Mouse (Mus musculus): Measurements from ENCODE around the gene Olfr1413. TPM values are rescaled to one million over a fixed set of nuclear protein-coding genes. Genes with fewer than 3 reads are reported as not detected.
A peak's percentile ranks its signal among the peaks of the same experiment; 100 is the strongest.

Gene Olfr1413
- total and polyA plus RNA-seq, 2 experiments from 2014 or later: not detected

GRCm38 (mm10) chr1:92594111-92594510 lies 23.0 kb downstream of the Olfr1413 start, which contains the start of gene Olfr1411:
Gene Olfr1411 (plus strand): TSS chr1:92594411.
- Histone ChIP-seq H3K27me3 (ENCODE audit: insufficient read depth, low read length) (no peaks in the 10 kb centered on the region), H3K9ac (replicated peaks; ENCODE audit: low read length) (no peak within 1 kb of the TSS), H3K36me3 (ENCODE audit: insufficient read depth, low read length) (no peaks in the 10 kb centered on the region), H3K27ac (no peak within 1 kb of the TSS), H3K9me3 (ENCODE audit: low read length) (no peaks in the 10 kb centered on the region), H3K4me2 (ENCODE audit: low read depth, low read length) (no peak within 1 kb of the TSS), H3K4me3 (ENCODE audit: low read length) (no peak within 1 kb of the TSS), H3K4me1 (ENCODE audit: insufficient read depth, low read length) (no peaks in the 10 kb centered on the region)
- DNase-seq (ENCODE audit: low spot score) (no peak), ATAC-seq (no peak)
- no peak for TF ChIP-seq CTCF (IDR thresholded peaks at IDR 0.05; ENCODE audit: low read depth)

- no peak for TF ChIP-seq CTCF (IDR thresholded peaks at IDR 0.05; ENCODE audit: low read depth)
- no peak for ATAC-seq
- no peak overlapping the region for H3K9ac ChIP-seq (replicated peaks; ENCODE audit: low read length)
- WGBS: 81% methylated on average over 3 of the region's 3 CpGs
- no peaks in the 10 kb centered on the region for H3K36me3 ChIP-seq (ENCODE audit: insufficient read depth, low read length)
- H3K4me1 ChIP-seq (ENCODE audit: insufficient read depth, low read length): no peaks in the 10 kb centered on the region
- H3K4me2 ChIP-seq (ENCODE audit: low read depth, low read length): no peak overlapping the region
- no peak overlapping the region for H3K27ac ChIP-seq
- H3K9me3 ChIP-seq (ENCODE audit: low read length): no peaks in the 10 kb centered on the region
- no peaks in the 10 kb centered on the region for H3K27me3 ChIP-seq (ENCODE audit: insufficient read depth, low read length)
- no peak for DNase-seq (ENCODE audit: low spot score)
- H3K4me3 ChIP-seq (ENCODE audit: low read length): no peak overlapping the region
These were observed 24.9 kb downstream of the Olfr1413 start for GRCm38 (mm10) chr1:92596019-92596418.

- Histone ChIP-seq H3K4me1 (ENCODE audit: insufficient read depth, low read length) (no peaks in the 10 kb centered on the region), H3K4me3 (ENCODE audit: low read length) (no peak within 1 kb of the TSS), H3K27ac (no peak within 1 kb of the TSS), H3K36me3 (ENCODE audit: insufficient read depth, low read length) (no peaks in the 10 kb centered on the region), H3K9ac (replicated peaks; ENCODE audit: low read length) (no peak within 1 kb of the TSS), H3K27me3 (ENCODE audit: insufficient read depth, low read length) (no peaks in the 10 kb centered on the region), H3K4me2 (ENCODE audit: low read depth, low read length) (no peak within 1 kb of the TSS), H3K9me3 (ENCODE audit: low read length) (no peaks in the 10 kb centered on the region)
- no peak for TF ChIP-seq CTCF (IDR thresholded peaks at IDR 0.05; ENCODE audit: low read depth)
- 77% methylated on average over 1 of the region's 1 CpGs for WGBS
- ATAC-seq: no peak
- no peak for DNase-seq (ENCODE audit: low spot score)
These were observed 34.4 kb downstream of the Olfr1413 start, which contains the start of gene Olfr1410 for GRCm38 (mm10) chr1:92605482-92605881. Gene Olfr1410 (plus strand): TSS chr1:92605782.

GRCm38 (mm10) chr1:92607711-92608110 lies 36.6 kb downstream of the Olfr1413 start:
- Histone ChIP-seq H3K9ac (replicated peaks; ENCODE audit: low read length) (no peak overlapping the region), H3K4me1 (ENCODE audit: insufficient read depth, low read length) (no peaks in the 10 kb centered on the region), H3K4me3 (ENCODE audit: low read length) (no peak overlapping the region), H3K27me3 (ENCODE audit: insufficient read depth, low read length) (no peaks in the 10 kb centered on the region), H3K9me3 (ENCODE audit: low read length) (no peaks in the 10 kb centered on the region), H3K27ac (no peak overlapping the region), H3K36me3 (ENCODE audit: insufficient read depth, low read length) (no peaks in the 10 kb centered on the region), H3K4me2 (ENCODE audit: low read depth, low read length) (no peak overlapping the region)
- WGBS: 80% methylated on average over 4 of the region's 4 CpGs
- ATAC-seq: no peak
- DNase-seq (ENCODE audit: low spot score): no peak
- no peak for TF ChIP-seq CTCF (IDR thresholded peaks at IDR 0.05; ENCODE audit: low read depth)

- no peak overlapping the region for H3K4me3 ChIP-seq (ENCODE audit: low read length)
- WGBS: 4% methylated on average over 5 of the region's 5 CpGs
- no peaks in the 10 kb centered on the region for H3K36me3 ChIP-seq (ENCODE audit: insufficient read depth, low read length)
- H3K9me3 ChIP-seq (ENCODE audit: low read length): no peaks in the 10 kb centered on the region
- TF ChIP-seq CTCF (IDR thresholded peaks at IDR 0.05; ENCODE audit: low read depth): peak; percentile 92
- no peak overlapping the region for H3K27ac ChIP-seq
- ATAC-seq (peak; percentile 45), DNase-seq (ENCODE audit: low spot score) (peak; percentile 85)
- no peak overlapping the region for H3K4me2 ChIP-seq (ENCODE audit: low read depth, low read length)
- H3K27me3 ChIP-seq (ENCODE audit: insufficient read depth, low read length): no peaks in the 10 kb centered on the region
- H3K9ac ChIP-seq (replicated peaks; ENCODE audit: low read length): no peak overlapping the region
- no peaks in the 10 kb centered on the region for H3K4me1 ChIP-seq (ENCODE audit: insufficient read depth, low read length)
These were observed 39.9 kb downstream of the Olfr1413 start for GRCm38 (mm10) chr1:92611008-92611407.

- TF ChIP-seq CTCF (IDR thresholded peaks at IDR 0.05; ENCODE audit: low read depth): no peak
- H3K4me1 ChIP-seq (ENCODE audit: insufficient read depth, low read length): no peaks in the 10 kb centered on the region
- DNase-seq (ENCODE audit: low spot score): no peak
- no peaks in the 10 kb centered on the region for H3K9me3 ChIP-seq (ENCODE audit: low read length)
- no peaks in the 10 kb centered on the region for H3K27me3 ChIP-seq (ENCODE audit: insufficient read depth, low read length)
- ATAC-seq: no peak
- WGBS: 28% methylated on average over 4 of the region's 4 CpGs
- H3K4me3 ChIP-seq (ENCODE audit: low read length): no peak overlapping the region
- H3K9ac ChIP-seq (replicated peaks; ENCODE audit: low read length): no peak overlapping the region
- no peak overlapping the region for H3K4me2 ChIP-seq (ENCODE audit: low read depth, low read length)
- no peaks in the 10 kb centered on the region for H3K36me3 ChIP-seq (ENCODE audit: insufficient read depth, low read length)
- no peak overlapping the region for H3K27ac ChIP-seq
These were observed 42.1 kb downstream of the Olfr1413 start for GRCm38 (mm10) chr1:92613175-92613574.

- peak; percentile 77 for TF ChIP-seq CTCF (IDR thresholded peaks at IDR 0.05; ENCODE audit: low read depth)
- 5% methylated on average over 1 of the region's 1 CpGs for WGBS
- peak; percentile 64; the same call in 1 of the 2 replicates for ATAC-seq
These were observed 43.4 kb downstream of the Olfr1413 start for GRCm38 (mm10) chr1:92614516-92614915.

More at GRCm38 (mm10) chr1:92614516-92614915, 43.4 kb downstream of the Olfr1413 start:
- no peak overlapping the region for H3K4me2 ChIP-seq (ENCODE audit: low read depth, low read length)
- no peaks in the 10 kb centered on the region for H3K27me3 ChIP-seq (ENCODE audit: insufficient read depth, low read length)
- H3K4me3 ChIP-seq (ENCODE audit: low read length): no peak overlapping the region
- no peak overlapping the region for H3K27ac ChIP-seq
- H3K9me3 ChIP-seq (ENCODE audit: low read length): no peaks in the 10 kb centered on the region
- no peak overlapping the region for H3K9ac ChIP-seq (replicated peaks; ENCODE audit: low read length)
- peak; percentile 84 for DNase-seq (ENCODE audit: low spot score)
- no peaks in the 10 kb centered on the region for H3K4me1 ChIP-seq (ENCODE audit: insufficient read depth, low read length)
- no peaks in the 10 kb centered on the region for H3K36me3 ChIP-seq (ENCODE audit: insufficient read depth, low read length)

Measured in hindbrain, postnatal 0 days (tissue).